Mouse (Mus musculus): ENCODE measurements at regions not wholly inside any gene's neighbourhood (a gene's known extent, or its start where the extent isn't known, plus 50 kb on each side); places are given as distances from the start of the nearest gene placed in this dataset.

- DNase-seq (ENCODE audit: low spot score in 2 of 2), result no peak
These were observed 129.6 kb downstream of the Ddx11 start for GRCm38 (mm10) chr17:66252926-66253325.

- no peak for DNase-seq (ENCODE audit: low spot score in 2 of 2)
These were observed 136.4 kb downstream of the Ddx11 start for GRCm38 (mm10) chr17:66259697-66260096.

DNA sequence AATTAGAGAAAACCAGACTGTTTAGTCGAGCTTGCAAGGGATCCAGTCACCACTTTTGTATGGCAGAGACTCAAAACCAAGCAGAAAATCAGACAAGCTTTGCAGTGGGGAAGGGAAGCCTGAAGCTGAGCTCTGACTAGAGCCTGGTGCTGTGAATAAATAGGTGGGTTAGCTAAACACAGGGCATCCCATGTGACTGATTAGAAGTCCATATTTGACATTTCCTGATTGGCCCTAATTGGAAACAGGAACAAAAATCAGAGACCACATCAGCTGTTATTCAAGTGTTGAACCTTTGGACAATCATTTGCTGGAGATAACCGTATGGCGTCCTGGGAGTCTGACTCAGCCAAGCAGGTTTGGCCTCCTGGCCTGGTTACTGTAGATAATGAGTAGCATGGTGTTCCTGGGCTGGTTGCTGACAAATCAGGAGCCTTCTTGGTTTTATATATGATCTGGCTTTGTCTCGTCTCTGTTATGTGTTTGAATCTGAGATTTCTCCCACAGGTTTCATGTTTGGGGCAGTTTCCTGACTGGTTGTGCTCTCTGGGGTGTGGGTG lies 139.4 kb downstream of the Ddx11 start:
- peak in 1 of 2 experiments; percentile 26 for DNase-seq (ENCODE audit: low spot score in 2 of 2)

GRCm38 (mm10) chr17:66263405-66263804 lies 140.1 kb downstream of the Ddx11 start:
- no peak for DNase-seq (ENCODE audit: low spot score in 2 of 2)

GRCm38 (mm10) chr17:66266803-66267202 lies 143.5 kb downstream of the Ddx11 start:
- no peak for DNase-seq (ENCODE audit: low spot score in 2 of 2)

- no peak for DNase-seq (ENCODE audit: low spot score in 2 of 2)
These were observed 144.5 kb downstream of the Ddx11 start for GRCm38 (mm10) chr17:66267831-66268230.

GRCm38 (mm10) chr17:66269567-66269966 lies 146.2 kb downstream of the Ddx11 start:
- no peak for DNase-seq (ENCODE audit: low spot score in 2 of 2)

GRCm38 (mm10) chr17:66271906-66272305 lies 148.6 kb downstream of the Ddx11 start:
- no peak for DNase-seq (ENCODE audit: low spot score in 2 of 2)

- peak; percentile 78 to 94 for DNase-seq (ENCODE audit: low spot score in 2 of 2)
These were observed 153.5 kb downstream of the Ddx11 start for GRCm38 (mm10) chr17:66276778-66277177.

DNA sequence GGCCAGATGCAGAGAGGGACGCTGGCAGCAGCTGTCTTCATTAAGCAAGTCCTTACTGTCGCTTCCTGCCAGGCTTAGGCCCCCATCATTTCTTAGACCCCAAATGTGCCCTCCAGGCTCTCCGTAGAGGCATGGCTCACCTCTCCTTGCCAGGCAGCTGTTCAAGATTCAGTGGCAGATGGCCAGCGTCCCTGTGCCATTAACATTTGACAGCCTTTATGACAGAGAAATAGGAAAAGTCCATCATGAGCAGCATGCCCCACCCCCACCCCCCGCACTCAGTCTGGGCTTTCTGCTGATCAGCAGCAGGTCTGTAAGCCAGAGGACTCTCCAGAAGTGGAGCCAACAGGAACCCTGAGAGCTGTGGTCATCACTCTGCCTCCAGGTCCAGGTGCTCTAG lies 154.7 kb downstream of the Ddx11 start:
- no peak for DNase-seq (ENCODE audit: low spot score in 2 of 2)

GRCm38 (mm10) chr17:66285295-66285694 lies 162.0 kb downstream of the Ddx11 start:
- DNase-seq (ENCODE audit: low spot score in 2 of 2), result no peak
